In the genomic region with DNA sequence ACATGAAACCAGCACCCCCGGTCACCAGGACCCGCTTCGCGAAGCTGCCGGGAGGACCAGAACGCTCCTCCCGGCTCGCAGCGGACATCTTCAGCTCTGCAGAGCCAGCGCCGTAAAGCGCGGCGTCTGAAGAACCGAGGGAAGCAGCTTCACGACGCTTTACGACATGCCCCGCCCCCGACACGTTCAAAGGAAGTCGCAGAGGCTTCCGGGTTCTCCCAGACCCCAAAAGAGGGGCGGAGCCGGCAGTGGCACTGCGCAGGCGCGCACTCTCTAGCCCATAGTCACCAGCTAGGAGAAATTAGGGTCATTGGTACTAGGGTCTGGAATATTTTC, we compare ENCODE assay signal across 8 mouse cellular contexts. TPM values are rescaled to one million over a fixed set of nuclear protein-coding genes. Genes with fewer than 3 reads are reported as not detected.
A peak's percentile ranks its signal among the peaks of the same experiment; 100 is the strongest.
DNase-seq lines count a peak whose midpoint lies in the region; ATAC-seq and TF ChIP-seq lines count a peak whose summit lies in the region.

A gene (minus strand): TSS at position 114 of the 336 bp plus-strand sequence.

- peak; percentile 96 for DNase-seq in MEL (ENCODE audit: low read depth, low spot score)
- DNase-seq in cerebellum, adult 2 months = peak; percentile 98 to 99
- peak; percentile 100 for DNase-seq in forebrain, postnatal 0 days
- DNase-seq in heart, postnatal 4 days = peak; percentile 98
- DNase-seq in layer of hippocampus, adult 8-10 months (ENCODE audit: low spot score in 2 of 2) = peak; percentile 98 to 99
- DNase-seq in ovary, adult 18-20 months (ENCODE audit: low spot score) = peak; percentile 98
- DNase-seq in thymus, postnatal 0 days (ENCODE audit: low spot score) = peak; percentile 99

- TF ChIP-seq CTCF in MEL (IDR thresholded peaks at IDR 0.05 in 2 of 3, conservative IDR thresholded peaks at IDR 0.05 in 1 of 3; ENCODE audit: control insufficient read depth in 1 of 3, insufficient read depth in 1 of 3, low read depth in 2 of 3, low read length in 3 of 3, poor library complexity in 1 of 3, severe bottlenecking in 1 of 3) = no peak
- no peak for TF ChIP-seq CTCF in cerebellum, adult 2 months (IDR thresholded peaks at IDR 0.05; ENCODE audit: borderline replicate concordance, insufficient read depth, low read depth, low read length)
- no peak for TF ChIP-seq CTCF in forebrain, postnatal 0 days (IDR thresholded peaks at IDR 0.05; ENCODE audit: low read depth)

- peak within 1 kb of the TSS; percentile 88 for H3K4me2 ChIP-seq in forebrain, postnatal 0 days (ENCODE audit: low read depth)
- peak within 1 kb of the TSS; percentile 74 for H3K4me2 ChIP-seq in lung, embryonic 15.5 days

- TF ChIP-seq POLR2A in MEL (IDR thresholded peaks at IDR 0.05; ENCODE audit: control insufficient read depth in 1 of 2, insufficient read depth in 1 of 2, low read depth in 1 of 2, low read length in 2 of 2, poor library complexity in 1 of 2) = peak in 1 of 2 experiments; percentile 89; a peak in 2 of 4 replicates
- peak; percentile 99 for TF ChIP-seq POLR2A in cerebellum, adult 2 months (IDR thresholded peaks at IDR 0.05; ENCODE audit: borderline replicate concordance, insufficient read depth, low read length)

- H3K27ac ChIP-seq in MEL (ENCODE audit: control insufficient read depth, low read depth, low read length) = peak within 1 kb of the TSS; percentile 34
- H3K27ac ChIP-seq in cerebellum, adult 2 months (ENCODE audit: insufficient read depth, low read length) = peak within 1 kb of the TSS; percentile 69
- peak within 1 kb of the TSS; percentile 78 for H3K27ac ChIP-seq in forebrain, postnatal 0 days (ENCODE audit: low read depth, low read length)
- H3K27ac ChIP-seq in lung, embryonic 15.5 days = no peak within 1 kb of the TSS

- peak within 1 kb of the TSS; percentile 56 to 85 for H3K4me3 ChIP-seq in MEL (ENCODE audit: control insufficient read depth in 1 of 2, insufficient read depth in 1 of 2, low read depth in 2 of 2, low read length in 2 of 2)
- H3K4me3 ChIP-seq in cerebellum, adult 2 months (replicated peaks; ENCODE audit: insufficient read depth, low read depth, low read length) = peak within 1 kb of the TSS; percentile 95
- peak within 1 kb of the TSS; percentile 80 for H3K4me3 ChIP-seq in forebrain, postnatal 0 days (ENCODE audit: low read depth, low read length)
- H3K4me3 ChIP-seq in lung, embryonic 15.5 days = peak within 1 kb of the TSS; percentile 74

- TF ChIP-seq EP300 in MEL (IDR thresholded peaks at IDR 0.05; ENCODE audit: low read depth in 1 of 2, low read length in 2 of 2) = no peak

- peaks cover 8% of the 10 kb centered on the region for H3K79me2 ChIP-seq in MEL (ENCODE audit: control insufficient read depth, insufficient read depth, low read length, poor library complexity)

- peak within 1 kb of the TSS; percentile 85 for H3K9ac ChIP-seq in MEL (ENCODE audit: control insufficient read depth, low read depth, low read length, poor library complexity, severe bottlenecking)
- peak within 1 kb of the TSS; percentile 91 for H3K9ac ChIP-seq in forebrain, postnatal 0 days
- H3K9ac ChIP-seq in lung, embryonic 15.5 days = peak within 1 kb of the TSS; percentile 65

- no peak for TF ChIP-seq RAD21 in MEL (IDR thresholded peaks at IDR 0.05; ENCODE audit: low read depth, low read length)

- no peaks in the 10 kb centered on the region; a peak in 1 of 4 replicates for H3K4me1 ChIP-seq in MEL (ENCODE audit: control insufficient read depth in 1 of 2, insufficient read depth in 2 of 2, low read length in 2 of 2)
- H3K4me1 ChIP-seq in cerebellum, adult 2 months (ENCODE audit: control insufficient read depth, insufficient read depth, low read length) = peaks cover 5% of the 10 kb centered on the region; the same call in 1 of the 2 replicates
- H3K4me1 ChIP-seq in forebrain, postnatal 0 days (ENCODE audit: insufficient read depth) = peaks cover 12% of the 10 kb centered on the region
- H3K4me1 ChIP-seq in lung, embryonic 15.5 days = peaks cover 14% of the 10 kb centered on the region

- H3K36me3 ChIP-seq in MEL (ENCODE audit: control insufficient read depth in 1 of 2, insufficient read depth in 2 of 2, low read length in 2 of 2) = peaks cover 0 to 4% of the 10 kb centered on the region in 2 experiments; a peak in 2 of 4 replicates
- H3K36me3 ChIP-seq in forebrain, postnatal 0 days (ENCODE audit: insufficient read depth) = peaks cover 9% of the 10 kb centered on the region; the same call in 1 of the 2 replicates
- peaks cover 16% of the 10 kb centered on the region; the same call in 1 of the 2 replicates for H3K36me3 ChIP-seq in lung, embryonic 15.5 days

- under 1% methylated on average over 28 of the region's 28 CpGs for WGBS in cerebellum, adult 2 months
- WGBS in forebrain, postnatal 0 days = 2% methylated on average over 28 of the region's 28 CpGs
- WGBS in lung, embryonic 15.5 days = under 1% methylated on average over 28 of the region's 28 CpGs

- H3K27me3 ChIP-seq in MEL (ENCODE audit: control insufficient read depth in 1 of 2, insufficient read depth in 2 of 2, low read length in 2 of 2) = no peaks in the 10 kb centered on the region
- no peaks in the 10 kb centered on the region for H3K27me3 ChIP-seq in cerebellum, adult 2 months (ENCODE audit: control insufficient read depth, insufficient read depth, low read length)
- no peaks in the 10 kb centered on the region for H3K27me3 ChIP-seq in forebrain, postnatal 0 days (ENCODE audit: insufficient read depth, low read length)
- H3K27me3 ChIP-seq in lung, embryonic 15.5 days = no peaks in the 10 kb centered on the region; the same call in 1 of the 2 replicates

- peak; percentile 82 for ATAC-seq in forebrain, postnatal 0 days
- peak; percentile 76 for ATAC-seq in lung, embryonic 15.5 days (ENCODE audit: borderline replicate concordance, extremely low read depth, low FRiP score, low TSS enrichment)

- no peaks in the 10 kb centered on the region for H3K9me3 ChIP-seq in MEL (replicated peaks; ENCODE audit: insufficient read depth, low read length)
- H3K9me3 ChIP-seq in forebrain, postnatal 0 days (ENCODE audit: low read length) = no peaks in the 10 kb centered on the region
- H3K9me3 ChIP-seq in lung, embryonic 15.5 days = no peaks in the 10 kb centered on the region

TF ChIP-seq in MEL, 35 proteins besides CTCF, POLR2A, EP300 and RAD21 (continues in another document):
- TF ChIP-seq MEF2A (IDR thresholded peaks at IDR 0.05; ENCODE audit: extremely low read depth, insufficient replicate concordance, low read depth, low read length, poor library complexity, severe bottlenecking) (no peak), HCFC1 (IDR thresholded peaks at IDR 0.05; ENCODE audit: low read depth, low read length) (peak; percentile 88), ZC3H11A (IDR thresholded peaks at IDR 0.05; ENCODE audit: low read depth, low read length) (no peak), MXI1 (IDR thresholded peaks at IDR 0.05; ENCODE audit: low read depth, low read length) (0 out of 2 replicates have a peak, but pooled peaks have one; percentile 37), UBTF (IDR thresholded peaks at IDR 0.05; ENCODE audit: borderline replicate concordance, insufficient read depth, low read depth, low read length) (no peak), USF2 (IDR thresholded peaks at IDR 0.05; ENCODE audit: borderline replicate concordance in 1 of 2, insufficient read depth in 1 of 2, low read depth in 1 of 2, low read length in 2 of 2) (no peak), GATA1 (IDR thresholded peaks at IDR 0.05; ENCODE audit: low read depth, low read length) (no peak), CHD1 (IDR thresholded peaks at IDR 0.05; ENCODE audit: low read depth, low read length) (no peak), TAL1 (IDR thresholded peaks at IDR 0.05; ENCODE audit: low read length) (no peak), KAT2A (conservative IDR thresholded peaks at IDR 0.05; ENCODE audit: low read depth, low read length) (peak; percentile 75), SIN3A (IDR thresholded peaks at IDR 0.05; ENCODE audit: low read length) (peak; percentile 73), USF1 (IDR thresholded peaks at IDR 0.05; ENCODE audit: low read depth, low read length) (no peak), MAZ (IDR thresholded peaks at IDR 0.05; ENCODE audit: low read depth, low read length) (peak; percentile 57; the same call in 1 of the 2 replicates), BHLHE40 (IDR thresholded peaks at IDR 0.05; ENCODE audit: borderline replicate concordance, low read depth, low read length) (peak; percentile 25; the same call in 1 of the 2 replicates), E2F4 (IDR thresholded peaks at IDR 0.05; ENCODE audit: borderline replicate concordance, low read depth, low read length) (no peak), ZKSCAN1 (IDR thresholded peaks at IDR 0.05; ENCODE audit: low read depth, low read length) (no peak), CHD2 (IDR thresholded peaks at IDR 0.05; ENCODE audit: low read length) (no peak), TCF12 (IDR thresholded peaks at IDR 0.05; ENCODE audit: low read depth, low read length) (peak; percentile 75), MAX (IDR thresholded peaks at IDR 0.05; ENCODE audit: low read length) (no peak), MAFK (IDR thresholded peaks at IDR 0.05; ENCODE audit: borderline replicate concordance, low read depth, low read length) (no peak), ZNF384 (IDR thresholded peaks at IDR 0.05; ENCODE audit: low read depth, low read length) (no peak), ELF1 (IDR thresholded peaks at IDR 0.05; ENCODE audit: low read depth, low read length) (peak; percentile 97), JUND (IDR thresholded peaks at IDR 0.05; ENCODE audit: low read depth, low read length) (no peak), MYB (IDR thresholded peaks at IDR 0.05; ENCODE audit: low read depth, low read length) (no peak), NELFE (IDR thresholded peaks at IDR 0.05; ENCODE audit: low read depth, low read length) (peak; percentile 85), ZMIZ1 (IDR thresholded peaks at IDR 0.05; ENCODE audit: low read depth, low read length) (peak; percentile 71; the same call in 1 of the 2 replicates), POLR2AphosphoS5 (IDR thresholded peaks at IDR 0.05; ENCODE audit: borderline replicate concordance, low read depth, low read length) (no peak)

RNA-seq across cellular contexts. Expression of the gene that starts here (rescaled TPM):
- total RNA-seq in MEL (2012; rRNA removed) = 11.2 and 13.4 TPM in 2 replicates
- polyA plus RNA-seq in MEL (2012; ENCODE audit: insufficient read depth in 1 of 2, insufficient read length in 2 of 2, low read depth in 1 of 2, low replicate concordance in 2 of 2, missing spikeins in 1 of 2) = 10 to 100 TPM in 1 of 2 experiments, not detected in 1; 11.3 TPM
- 9.0 and 10.2 TPM in 2 replicates for polyA plus RNA-seq in cerebellum, adult 2 months (2012; rRNA removed)
- total RNA-seq in forebrain, postnatal 0 days (2014; rRNA removed) = 8.8 and 8.9 TPM in 2 replicates
- 7.2 and 8.4 TPM in 2 replicates for polyA plus RNA-seq in forebrain, postnatal 0 days (2015; fragmentation: Nextera tagmentation; extraction: Ambion mirVana)
- total RNA-seq in heart, postnatal 4 days (2021) = 10 to 100 TPM; 11.8 to 13.9 TPM
- total RNA-seq in layer of hippocampus, adult 8-10 months (2022) = 10 to 100 TPM; 10.0 to 12.9 (median 11.3) TPM
- polyA plus RNA-seq in lung, embryonic 15.5 days (2015; fragmentation: Nextera tagmentation; extraction: Ambion mirVana) = 35.5 and 35.7 TPM in 2 replicates
- polyA plus RNA-seq in thymus, postnatal 0 days (2015; fragmentation: Nextera tagmentation; extraction: Ambion mirVana) = 34.4 and 35.3 TPM in 2 replicates
